Mouse (Mus musculus) lung, embryonic 15.5 days (tissue): ENCODE data around the gene Acvrl1. TPM values are rescaled to one million over a fixed set of nuclear protein-coding genes. Genes with fewer than 3 reads are reported as not detected.

Source experiments
- ATAC-seq: fragments of 200-750 bp; cut with Nextera tagmentation; 2 replicates; pipeline ENCODE4 v1.8.0; 2017; ENCODE audit warnings: moderate number of reproducible peaks, borderline replicate concordance; ENCODE audit not compliant: low FRiP score, low TSS enrichment; ENCODE audit errors: extremely low read depth
- H3K27ac ChIP-seq: fragments of 300-500 bp; sonication (generic); 2 replicates; pipeline ENCODE4 v1.5.1; 2015; ENCODE audit warnings: moderate library complexity, mild to moderate bottlenecking, inconsistent platforms
- H3K27me3 ChIP-seq: fragments of 300-500 bp; sonication (generic); 2 replicates; pipeline ENCODE4 v1.6.1; 2015; ENCODE audit warnings: inconsistent platforms
- H3K36me3 ChIP-seq: fragments of 300-500 bp; sonication (generic); 2 replicates; pipeline ENCODE4 v1.6.1; 2015; ENCODE audit warnings: inconsistent platforms
- H3K4me1 ChIP-seq: fragments of 300-500 bp; sonication (generic); 2 replicates; pipeline ENCODE4 v1.6.1; 2015; ENCODE audit warnings: inconsistent platforms
- H3K4me2 ChIP-seq: fragments of 300-500 bp; sonication (generic); 2 replicates; pipeline ENCODE4 v1.6.1; 2015; ENCODE audit warnings: inconsistent platforms, mild to moderate bottlenecking, moderate library complexity
- H3K4me3 ChIP-seq: fragments of 300-500 bp; sonication (generic); 2 replicates; pipeline ENCODE4 v1.5.1; 2015; ENCODE audit warnings: mild to moderate bottlenecking, inconsistent platforms
- H3K9ac ChIP-seq: fragments of 300-500 bp; sonication (generic); 2 replicates; pipeline ENCODE4 v1.6.1; 2015; ENCODE audit warnings: inconsistent platforms
- H3K9me3 ChIP-seq: fragments of 300-500 bp; sonication (generic); 2 replicates; pipeline ENCODE4 v1.6.1; 2016; ENCODE audit warnings: inconsistent platforms
- WGBS: fragments of 180-500 bp; shearing (Covaris S2); methylation state at CpG from one replicate; pipeline ENCODE4 v1.1.7; 2015; 5-methylcytosine and 5-hydroxymethylcytosine counted together
- polyA plus RNA-seq: library from polyadenylated mRNA; unstranded; fragments of >200 nt; fragmentation: Nextera tagmentation; extraction: Ambion mirVana; gene quantifications from 2 replicates; pipeline ENCODE4 v1.2.1, GENCODE M21; 2015

Acvrl1 gene
- polyA plus RNA-seq, 1 experiment from 2014 or later = 72.4 TPM

- Histone ChIP-seq H3K36me3 (no peaks in the 10 kb centered on the region), H3K27ac (peak overlapping the region; percentile 91), H3K4me2 (peak overlapping the region; percentile 92), H3K9me3 (no peaks in the 10 kb centered on the region), H3K4me1 (peaks cover 51% of the 10 kb centered on the region), H3K4me3 (peak overlapping the region; percentile 88), H3K9ac (peak overlapping the region; percentile 92), H3K27me3 (no peaks in the 10 kb centered on the region)
- ATAC-seq = peak; percentile 41; the same call in 1 of the 2 replicates
- 1% methylated on average over 37 of the region's 46 CpGs for WGBS
Measured at GRCm38 (mm10) chr15:101174294-101175130, 46.2 kb downstream of the Acvrl1 start.

DNA sequence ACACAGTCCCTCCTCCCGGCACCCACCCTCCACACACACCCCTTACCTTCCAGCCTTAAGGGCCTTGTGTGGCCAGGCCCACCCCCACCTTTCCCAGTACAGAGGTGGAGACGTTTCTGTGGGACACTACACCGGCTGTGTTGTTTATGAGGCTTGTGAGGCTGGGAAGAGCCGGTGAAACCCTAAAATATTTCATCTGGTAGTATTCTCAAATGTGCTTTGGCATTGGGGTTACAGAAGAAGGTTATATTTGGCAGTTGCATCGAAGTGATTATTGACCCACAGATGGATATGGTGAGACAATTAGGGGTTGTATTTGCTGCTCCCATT is 46.8 kb downstream of the Acvrl1 start:
- peak overlapping the region; percentile 88 for H3K4me3 ChIP-seq
- H3K36me3 ChIP-seq = no peaks in the 10 kb centered on the region
- ATAC-seq = no peak
- peak overlapping the region; percentile 92 for H3K4me2 ChIP-seq
- no peaks in the 10 kb centered on the region for H3K9me3 ChIP-seq
- no peaks in the 10 kb centered on the region for H3K27me3 ChIP-seq
- WGBS = 8% methylated on average over 5 of the region's 5 CpGs
- no peak overlapping the region for H3K27ac ChIP-seq
- peaks cover 53% of the 10 kb centered on the region for H3K4me1 ChIP-seq
- peak overlapping the region; percentile 92 for H3K9ac ChIP-seq

DNA sequence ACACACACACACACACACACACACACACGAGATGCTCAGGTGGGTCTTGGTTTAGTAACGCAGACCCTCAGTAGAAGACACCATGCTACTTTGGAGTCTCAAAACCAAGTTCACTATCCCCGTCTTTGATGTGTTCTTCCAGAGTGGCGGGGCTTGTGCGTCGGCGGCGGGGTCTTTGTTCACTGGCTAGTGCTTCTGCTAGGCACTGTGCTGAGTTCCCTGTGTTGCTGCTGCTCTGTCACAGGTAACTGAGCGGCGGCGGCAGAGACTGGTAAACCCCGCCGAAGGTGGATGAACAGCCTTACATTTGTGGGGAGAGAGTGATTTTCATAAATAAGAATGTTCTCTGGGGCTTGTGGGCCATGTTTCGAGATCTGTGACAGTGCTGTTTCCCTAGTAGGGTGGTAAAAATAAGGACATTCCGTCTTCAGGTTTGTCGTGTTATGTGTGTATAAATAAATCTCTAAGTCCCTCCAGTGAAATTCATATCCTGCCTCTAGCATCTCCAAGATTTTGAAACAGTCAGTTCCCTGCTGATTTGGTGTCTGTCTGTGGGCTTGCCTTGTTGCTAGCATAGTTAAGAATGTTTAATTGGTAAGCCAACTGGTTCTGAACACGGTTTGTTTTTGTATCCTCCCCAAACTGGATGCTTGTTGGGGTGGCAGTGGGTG is 47.4 kb downstream of the Acvrl1 start:
- peak overlapping the region; percentile 92; the same call in 1 of the 2 replicates for H3K9ac ChIP-seq
- no peak for ATAC-seq

GRCm38 (mm10) chr15:101176284-101176680 is 48.0 kb downstream of the Acvrl1 start:
- no peak overlapping the region for H3K9ac ChIP-seq
- 0 out of 2 replicates have a peak overlapping the region, but pooled peaks have one; percentile 11 for H3K27ac ChIP-seq
- peaks cover 65% of the 10 kb centered on the region for H3K4me1 ChIP-seq
- H3K36me3 ChIP-seq = no peaks in the 10 kb centered on the region
- H3K27me3 ChIP-seq = no peaks in the 10 kb centered on the region
- no peak for ATAC-seq
- no peak overlapping the region for H3K4me3 ChIP-seq
- WGBS = 36% methylated on average over 3 of the region's 3 CpGs
- H3K9me3 ChIP-seq = no peaks in the 10 kb centered on the region
- peak overlapping the region; percentile 92 for H3K4me2 ChIP-seq

More for the DNA sequence above, 47.4 kb downstream of the Acvrl1 start:
- Histone ChIP-seq H3K4me1 (peaks cover 59% of the 10 kb centered on the region), H3K9me3 (no peaks in the 10 kb centered on the region), H3K36me3 (no peaks in the 10 kb centered on the region), H3K27me3 (no peaks in the 10 kb centered on the region), H3K27ac (no peak overlapping the region), H3K4me2 (peak overlapping the region; percentile 92), H3K4me3 (peak overlapping the region; percentile 88)
- WGBS = 25% methylated on average over 17 of the region's 17 CpGs

DNA sequence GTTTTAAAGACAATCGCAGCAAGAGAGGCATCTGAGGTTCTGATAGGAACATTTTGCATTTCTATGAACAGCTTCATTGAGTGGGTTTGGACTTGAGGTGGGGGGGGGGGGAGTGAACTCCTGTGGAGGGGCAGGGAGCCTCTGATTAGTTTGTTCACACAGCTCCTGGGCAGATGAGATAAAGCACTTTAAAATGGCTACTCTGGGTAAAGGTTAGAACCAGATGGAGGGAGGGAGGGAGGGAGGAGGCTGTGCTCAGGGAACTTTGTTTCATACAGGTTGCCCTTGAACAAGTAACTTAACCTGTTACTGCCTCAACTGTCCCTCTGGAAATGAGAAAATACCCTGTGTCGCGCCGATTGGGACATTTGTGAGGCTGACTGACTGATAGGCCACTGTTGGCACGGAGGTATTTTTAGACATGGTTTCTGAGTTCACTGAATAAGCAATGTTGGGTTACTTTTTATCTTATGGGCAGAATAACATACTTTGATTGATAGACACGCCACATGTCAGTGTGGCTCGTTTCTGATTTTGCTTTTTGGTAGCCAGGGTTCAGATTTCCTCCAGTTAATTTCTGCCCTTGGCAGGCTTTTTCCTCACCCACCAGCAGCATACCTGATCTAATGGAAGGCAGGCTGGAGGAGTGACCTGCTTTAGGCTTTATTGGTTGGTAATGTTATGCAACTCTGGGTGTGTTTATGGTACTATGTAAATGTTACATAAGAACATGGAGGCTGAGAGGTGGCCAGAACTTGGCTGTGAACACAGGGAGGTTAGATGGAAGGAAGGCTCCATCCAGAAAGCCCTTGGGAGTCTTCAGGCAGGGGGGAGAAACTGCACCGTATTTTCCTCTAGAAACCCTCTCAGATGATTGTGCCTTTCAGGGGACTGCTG is 48.7 kb downstream of the Acvrl1 start:
- Histone ChIP-seq H3K9me3 (no peaks in the 10 kb centered on the region), H3K4me3 (no peak overlapping the region), H3K4me2 (peak overlapping the region; percentile 5; the same call in 1 of the 2 replicates), H3K9ac (no peak overlapping the region), H3K36me3 (no peaks in the 10 kb centered on the region), H3K27ac (0 out of 2 replicates have a peak overlapping the region, but pooled peaks have one; percentile 11), H3K4me1 (peaks cover 71% of the 10 kb centered on the region), H3K27me3 (no peaks in the 10 kb centered on the region)
- no peak for ATAC-seq
- WGBS = 59% methylated on average over 8 of the region's 8 CpGs

GRCm38 (mm10) chr15:101180363-101181105 is 52.2 kb downstream of the Acvrl1 start:
- no peak for ATAC-seq
- Histone ChIP-seq H3K9me3 (no peaks in the 10 kb centered on the region), H3K36me3 (peaks cover 3% of the 10 kb centered on the region; the same call in 1 of the 2 replicates), H3K9ac (no peak overlapping the region), H3K4me2 (no peak overlapping the region), H3K4me3 (no peak overlapping the region), H3K4me1 (peaks cover 78% of the 10 kb centered on the region), H3K27ac (peak overlapping the region; percentile 35; the same call in 1 of the 2 replicates), H3K27me3 (no peaks in the 10 kb centered on the region)
- WGBS = 55% methylated on average over 15 of the region's 15 CpGs

GRCm38 (mm10) chr15:101181106-101181466 is 52.8 kb downstream of the Acvrl1 start:
- H3K4me2 ChIP-seq = no peak overlapping the region
- H3K36me3 ChIP-seq = peaks cover 5% of the 10 kb centered on the region; the same call in 1 of the 2 replicates
- no peaks in the 10 kb centered on the region for H3K27me3 ChIP-seq
- no peak overlapping the region for H3K4me3 ChIP-seq
- H3K4me1 ChIP-seq = peaks cover 73% of the 10 kb centered on the region
- WGBS = 41% methylated on average over 5 of the region's 5 CpGs
- no peak overlapping the region for H3K9ac ChIP-seq
- peak overlapping the region; percentile 35; the same call in 1 of the 2 replicates for H3K27ac ChIP-seq
- ATAC-seq = no peak
- no peaks in the 10 kb centered on the region for H3K9me3 ChIP-seq

GRCm38 (mm10) chr15:101181500-101181899 is 53.2 kb downstream of the Acvrl1 start:
- whole genome bisulfite sequencing = 57% methylated on average over 4 of the region's 4 CpGs
- H3K27me3 ChIP-seq = no peaks in the 10 kb centered on the region
- H3K4me1 ChIP-seq = peaks cover 69% of the 10 kb centered on the region
- no peak overlapping the region for H3K9ac ChIP-seq
- peak overlapping the region; percentile 35 for H3K27ac ChIP-seq
- no peak overlapping the region for H3K4me2 ChIP-seq
- no peak for ATAC-seq
- H3K4me3 ChIP-seq = no peak overlapping the region
- no peaks in the 10 kb centered on the region for H3K9me3 ChIP-seq
- H3K36me3 ChIP-seq = peaks cover 5% of the 10 kb centered on the region; the same call in 1 of the 2 replicates

GRCm38 (mm10) chr15:101182676-101183075 is 54.4 kb downstream of the Acvrl1 start:
- 39% methylated on average over 5 of the region's 5 CpGs for WGBS
- Histone ChIP-seq H3K27me3 (no peaks in the 10 kb centered on the region), H3K9ac (no peak overlapping the region), H3K9me3 (no peaks in the 10 kb centered on the region), H3K36me3 (peaks cover 5% of the 10 kb centered on the region; the same call in 1 of the 2 replicates), H3K4me1 (peaks cover 59% of the 10 kb centered on the region), H3K4me2 (no peak overlapping the region; the same call in 1 of the 2 replicates), H3K27ac (peak overlapping the region; percentile 82), H3K4me3 (no peak overlapping the region)
- peak; percentile 37 for ATAC-seq

DNA sequence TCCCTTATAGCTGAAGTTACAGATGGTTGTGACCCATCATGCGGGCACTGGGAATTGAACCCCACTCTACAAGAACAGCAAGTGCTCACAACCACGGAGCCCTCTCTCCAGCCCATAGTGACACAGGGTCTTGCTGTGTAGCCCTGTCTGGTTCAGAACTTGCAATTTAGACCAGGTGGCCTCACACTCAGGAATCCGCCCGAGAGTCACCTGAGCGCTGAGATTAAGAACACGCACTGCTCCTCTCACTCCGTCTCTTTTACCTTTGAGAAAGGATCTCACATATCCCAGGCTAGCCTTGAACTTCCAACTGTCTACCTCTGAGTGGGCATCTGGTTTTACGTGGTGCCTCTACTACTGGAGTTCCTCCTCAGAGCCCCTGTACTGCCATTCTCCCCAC is 56.0 kb downstream of the Acvrl1 start:
- peak overlapping the region; percentile 31; the same call in 1 of the 2 replicates for H3K27ac ChIP-seq
- WGBS = 84% methylated on average over 8 of the region's 8 CpGs

DNA sequence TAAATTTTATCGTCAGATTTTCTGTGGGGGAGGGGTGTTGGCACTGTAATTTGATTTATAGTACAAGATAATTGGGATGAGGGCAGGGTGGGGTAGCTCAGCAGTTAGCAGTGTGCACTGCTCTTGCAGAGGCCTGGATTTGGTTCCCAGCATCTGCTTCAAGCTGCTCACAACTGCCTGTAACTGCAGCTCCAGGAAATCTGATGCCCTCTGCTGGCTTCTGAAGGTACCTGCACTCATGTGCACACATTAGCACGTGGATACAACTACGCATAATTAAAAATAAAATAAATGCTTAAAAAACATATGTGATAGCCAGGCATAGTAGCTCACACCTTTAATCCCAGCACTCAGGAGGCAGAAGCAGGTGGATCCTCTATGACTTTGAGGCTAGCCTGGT is 57.2 kb downstream of the Acvrl1 start:
- WGBS = 97% methylated on average over 3 of the region's 3 CpGs
- Histone ChIP-seq H3K4me1 (peaks cover 46% of the 10 kb centered on the region), H3K4me3 (no peak overlapping the region), H3K27me3 (no peaks in the 10 kb centered on the region), H3K4me2 (no peak overlapping the region), H3K36me3 (peaks cover 5% of the 10 kb centered on the region; the same call in 1 of the 2 replicates), H3K9ac (no peak overlapping the region), H3K27ac (no peak overlapping the region), H3K9me3 (no peaks in the 10 kb centered on the region)
- ATAC-seq = no peak

More for the DNA sequence above, 56.0 kb downstream of the Acvrl1 start:
- Histone ChIP-seq H3K9ac (no peak overlapping the region), H3K4me1 (peaks cover 52% of the 10 kb centered on the region), H3K4me2 (no peak overlapping the region), H3K27me3 (no peaks in the 10 kb centered on the region), H3K36me3 (peaks cover 5% of the 10 kb centered on the region; the same call in 1 of the 2 replicates), H3K9me3 (no peaks in the 10 kb centered on the region), H3K4me3 (no peak overlapping the region)
- ATAC-seq = no peak
